Mouse (Mus musculus): ENCODE measurements around the gene Map2k5.

Map2k5 gene

DNA sequence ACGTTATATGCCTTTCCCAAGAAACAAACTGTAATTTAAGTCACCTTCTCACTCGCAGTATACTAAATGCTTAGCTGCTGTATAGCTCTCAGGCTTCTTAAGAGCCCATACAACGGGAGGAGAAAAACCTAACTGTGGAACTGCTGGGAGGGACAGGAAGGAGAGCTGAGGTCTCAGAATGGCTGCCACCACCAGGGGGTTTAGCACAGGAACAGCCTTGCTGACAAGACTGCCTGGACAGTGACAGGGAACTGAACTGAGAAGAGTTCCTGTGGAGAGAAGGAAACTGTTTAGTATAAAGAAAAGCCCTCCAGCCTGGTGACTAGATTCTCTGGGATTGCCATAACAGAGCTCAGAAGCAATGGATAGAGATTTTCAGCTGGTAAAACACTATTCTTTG lies 35.9 kb downstream of the Map2k5 start:
- in situ Hi-C loops (cut with MboI; ENCODE audit: low sequenced_read_pairs), result no loop called here

DNA sequence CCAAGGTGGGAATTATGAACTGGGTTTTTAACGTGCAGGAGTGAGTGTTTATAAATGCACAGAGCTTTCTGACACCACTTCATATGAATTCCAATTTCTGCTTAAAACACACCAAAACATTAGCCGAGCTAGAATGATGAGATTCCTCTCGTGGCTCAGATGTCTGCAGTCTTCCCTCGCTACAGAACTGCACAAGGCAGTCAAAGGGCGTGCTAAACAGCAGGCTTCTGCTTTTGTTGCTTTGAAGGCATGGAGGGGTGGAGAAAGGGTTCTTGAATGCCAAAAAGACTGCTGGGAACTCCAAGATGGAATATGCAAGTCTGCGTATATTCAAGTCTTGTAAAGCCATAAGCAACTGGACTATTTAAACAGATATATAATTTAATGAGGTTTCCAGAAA lies 38.4 kb downstream of the Map2k5 start:
- in situ Hi-C loops (cut with MboI; ENCODE audit: low sequenced_read_pairs), result no loop called here

DNA sequence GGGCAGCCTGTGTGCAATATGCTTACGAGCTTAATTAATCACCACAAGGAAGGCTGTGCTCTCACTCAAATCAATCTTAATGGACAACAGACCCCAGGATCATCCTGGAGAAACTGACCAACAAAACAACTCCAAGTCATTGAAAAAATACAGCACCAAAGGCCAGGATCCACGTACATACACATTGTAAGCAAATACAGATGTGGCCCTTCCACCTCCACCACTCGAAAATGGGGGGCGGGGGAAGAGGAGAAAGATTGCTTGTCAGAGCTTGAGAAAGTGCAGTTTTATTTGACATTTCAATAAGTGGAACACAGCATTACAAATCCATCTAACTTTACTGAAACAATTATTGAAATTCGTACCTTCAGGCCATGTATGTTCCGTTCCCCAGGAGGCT lies 39.0 kb downstream of the Map2k5 start:
- in situ Hi-C loops (cut with MboI; ENCODE audit: low sequenced_read_pairs), result no loop called here

DNA sequence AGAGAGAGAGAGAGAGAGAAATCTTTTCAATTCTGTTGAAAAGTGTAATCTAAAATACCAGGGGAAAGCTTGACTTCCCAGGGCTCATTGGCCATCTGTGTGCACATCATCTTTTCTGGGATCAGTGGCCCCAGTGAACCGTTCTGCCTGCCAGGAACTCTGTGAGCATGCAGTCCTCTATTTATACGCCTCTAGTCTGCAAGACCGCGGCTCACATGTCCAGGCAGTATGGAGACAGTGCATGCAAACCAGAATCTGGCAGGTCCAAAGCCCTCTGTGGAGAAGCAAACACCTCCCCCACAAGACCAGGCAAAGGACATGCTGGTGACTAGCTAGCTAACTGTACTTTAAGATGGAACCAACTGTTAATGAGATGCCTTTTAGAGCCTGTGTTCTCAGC lies 41.9 kb downstream of the Map2k5 start:
- in situ Hi-C loops (cut with MboI; ENCODE audit: low sequenced_read_pairs), result no loop called here

DNA sequence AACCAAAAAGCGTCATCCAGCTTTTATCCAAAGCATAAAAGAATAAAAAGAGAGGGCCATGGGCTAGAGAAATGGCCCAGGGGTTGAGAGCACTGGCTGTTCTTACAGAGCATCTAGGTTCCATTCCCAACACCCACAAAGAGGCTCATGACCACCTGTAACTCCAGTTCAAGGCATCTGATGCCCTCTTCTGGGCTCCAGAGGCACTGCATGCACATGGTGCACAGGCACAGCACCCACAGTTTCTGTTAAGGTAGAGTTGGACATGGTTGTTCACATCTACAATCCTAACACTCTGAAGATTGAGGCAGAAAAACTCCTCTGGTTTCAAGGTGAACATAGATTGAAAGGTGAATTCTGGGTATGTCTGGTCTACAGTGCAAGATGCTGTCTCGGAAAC lies 44.6 kb downstream of the Map2k5 start:
- in situ Hi-C loops (cut with MboI; ENCODE audit: low sequenced_read_pairs), result no loop called here

DNA sequence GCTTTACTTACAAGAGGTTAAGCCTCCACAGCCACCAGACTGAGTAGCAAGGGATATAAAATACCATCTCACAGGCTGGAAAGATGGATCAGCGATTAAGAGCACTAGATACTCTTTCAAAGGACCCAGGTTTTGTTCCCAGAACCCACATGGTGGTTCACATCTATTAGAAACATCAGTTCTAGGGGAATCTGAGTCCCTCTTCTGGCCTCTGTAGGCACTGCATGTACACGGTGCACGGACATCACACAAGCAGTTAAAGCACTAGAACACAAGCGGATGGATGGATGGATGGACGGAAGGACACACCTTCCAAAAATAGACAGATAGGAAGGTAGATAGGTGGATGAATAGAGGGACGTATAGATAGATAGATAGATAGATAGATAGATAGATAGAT lies 46.5 kb downstream of the Map2k5 start:
- in situ Hi-C loops (cut with MboI; ENCODE audit: low sequenced_read_pairs), result no loop called here

DNA sequence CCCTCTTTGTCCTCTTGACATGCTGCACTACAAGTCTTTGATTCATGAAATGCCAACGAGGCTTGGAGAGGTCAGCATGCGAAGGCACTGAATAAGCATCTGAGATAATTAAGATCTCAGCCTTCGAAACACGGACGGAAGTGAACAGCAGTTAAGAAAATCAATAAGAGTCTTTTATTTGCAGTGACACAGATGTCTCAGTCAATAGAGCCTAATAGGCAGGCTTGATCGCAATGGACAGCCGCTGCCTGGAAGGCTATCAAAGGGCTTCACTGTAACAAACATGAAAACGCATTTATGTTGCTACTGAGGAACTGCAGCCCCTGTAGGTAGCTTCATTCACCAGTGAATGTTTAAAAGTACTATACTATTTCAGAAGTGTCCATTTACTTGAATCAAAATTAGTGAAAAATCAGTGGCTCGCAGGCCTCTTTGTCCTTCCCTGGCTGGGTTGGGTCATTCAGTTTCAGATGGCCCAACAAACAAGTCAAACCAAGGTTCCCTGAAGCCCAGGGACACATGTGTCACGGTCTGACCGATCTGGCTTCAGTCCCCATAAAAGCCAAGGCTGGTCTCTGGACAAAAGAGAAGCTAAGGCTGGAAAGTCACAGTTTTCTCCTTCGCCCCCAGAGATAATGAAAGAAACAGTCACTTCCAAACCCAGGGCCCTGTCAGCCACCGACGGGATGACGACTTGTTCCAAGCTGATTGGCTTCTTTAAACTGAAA lies 48.6 kb downstream of the Map2k5 start:
- in situ Hi-C loops (cut with MboI; ENCODE audit: low sequenced_read_pairs), result no loop called here

DNA sequence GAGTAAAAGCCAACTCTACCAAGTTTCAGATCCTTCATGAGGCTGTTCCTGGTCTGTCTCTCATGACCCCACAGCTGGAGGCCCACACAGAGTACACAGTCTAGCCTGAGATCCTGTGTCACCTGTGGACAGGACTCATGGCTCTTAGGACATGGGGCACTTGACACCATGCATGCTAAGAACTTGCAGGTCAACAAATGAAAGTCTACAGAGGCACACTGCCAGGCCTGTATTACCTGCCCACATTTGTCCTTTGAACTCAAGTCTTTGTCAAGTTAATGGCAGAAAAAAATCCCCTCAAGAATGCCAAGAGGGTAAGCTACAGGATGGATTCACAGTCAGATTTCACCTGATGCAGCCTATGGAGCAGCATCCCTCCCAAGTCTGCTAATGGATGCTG lies 62.5 kb downstream of the Map2k5 start:
- in situ Hi-C loops (cut with MboI; ENCODE audit: low sequenced_read_pairs), result no loop called here

DNA sequence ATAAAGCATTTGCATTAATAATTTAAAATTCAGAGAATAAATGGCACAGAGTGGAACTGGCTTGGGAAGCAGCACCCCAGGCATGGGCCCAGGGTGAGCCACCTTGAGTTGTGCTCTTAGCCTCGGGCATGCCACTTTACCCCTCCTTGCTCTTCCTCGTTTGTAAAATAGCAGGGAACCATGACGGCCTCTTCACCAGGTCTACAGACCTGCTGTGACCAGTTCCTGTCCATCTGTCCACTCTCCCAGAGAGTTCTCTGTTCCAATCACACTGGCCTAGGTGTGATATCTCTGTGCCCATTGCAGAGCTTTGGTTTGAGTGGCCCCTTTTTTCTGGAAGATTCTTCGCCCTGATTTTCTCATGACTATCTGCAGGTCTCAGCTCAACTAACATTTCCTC lies 63.6 kb downstream of the Map2k5 start:
- in situ Hi-C loops (cut with MboI; ENCODE audit: low sequenced_read_pairs), result no loop called here

DNA sequence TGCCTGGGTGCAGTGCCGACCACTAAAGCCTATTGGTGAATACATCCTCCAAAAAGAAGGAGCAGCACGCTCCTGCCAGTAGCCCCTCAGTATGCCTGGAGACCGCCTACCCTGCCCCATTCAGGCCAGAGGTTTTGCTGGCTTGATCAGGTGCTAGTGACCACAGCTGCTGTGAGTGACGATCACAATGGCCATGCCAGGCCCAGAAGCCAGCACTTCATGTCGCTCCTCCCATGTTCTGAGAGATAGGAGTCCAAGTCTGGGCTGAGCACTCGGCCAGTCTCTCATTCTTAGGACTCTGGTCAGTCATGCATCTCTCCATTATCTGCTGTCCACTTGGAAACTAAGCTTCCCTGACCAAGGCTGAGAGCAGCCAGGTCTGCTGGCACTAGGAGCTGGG lies 67.7 kb downstream of the Map2k5 start:
- in situ Hi-C loops (cut with MboI; ENCODE audit: low sequenced_read_pairs), result no loop called here

DNA sequence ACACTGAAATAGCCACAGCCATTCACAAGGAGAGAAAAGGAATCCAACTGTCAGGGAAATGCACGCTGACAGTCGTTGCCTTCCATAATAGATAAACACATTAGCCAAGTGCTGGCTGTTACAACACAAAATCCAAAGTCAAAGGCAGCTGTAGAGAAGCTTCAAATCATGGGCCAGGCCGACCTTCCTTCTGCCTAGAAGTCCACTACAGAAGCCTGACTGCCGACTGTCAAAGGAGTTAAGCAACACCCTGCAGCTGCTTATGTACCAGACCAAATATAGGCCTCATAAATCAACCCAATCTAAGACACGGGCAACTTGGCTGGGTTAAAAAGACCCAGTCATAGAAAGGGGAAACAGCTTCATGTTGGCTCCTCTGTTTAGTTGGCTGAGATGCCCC lies 68.7 kb downstream of the Map2k5 start:
- in situ Hi-C loops (cut with MboI; ENCODE audit: low sequenced_read_pairs), result no loop called here

DNA sequence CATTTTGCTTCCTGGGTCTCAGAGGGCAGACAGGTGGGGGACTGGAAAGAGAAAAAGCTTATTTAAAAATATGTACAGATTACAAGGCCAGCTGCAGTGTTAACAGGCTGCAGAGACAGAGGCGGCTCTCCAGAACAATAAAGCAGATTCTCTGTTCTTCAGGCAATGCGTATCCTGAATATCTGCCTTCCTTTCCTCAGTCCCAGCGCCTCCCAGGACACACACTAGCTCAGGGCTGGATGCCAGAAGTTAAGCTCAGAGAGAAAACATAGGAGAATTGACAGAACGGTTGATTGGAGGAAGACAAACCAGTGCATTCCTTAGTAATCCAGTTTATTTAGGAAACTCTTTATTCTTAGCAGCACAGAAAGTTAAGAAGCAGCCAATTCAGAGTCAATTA lies 69.3 kb downstream of the Map2k5 start:
- in situ Hi-C loops (cut with MboI; ENCODE audit: low sequenced_read_pairs), result no loop called here

DNA sequence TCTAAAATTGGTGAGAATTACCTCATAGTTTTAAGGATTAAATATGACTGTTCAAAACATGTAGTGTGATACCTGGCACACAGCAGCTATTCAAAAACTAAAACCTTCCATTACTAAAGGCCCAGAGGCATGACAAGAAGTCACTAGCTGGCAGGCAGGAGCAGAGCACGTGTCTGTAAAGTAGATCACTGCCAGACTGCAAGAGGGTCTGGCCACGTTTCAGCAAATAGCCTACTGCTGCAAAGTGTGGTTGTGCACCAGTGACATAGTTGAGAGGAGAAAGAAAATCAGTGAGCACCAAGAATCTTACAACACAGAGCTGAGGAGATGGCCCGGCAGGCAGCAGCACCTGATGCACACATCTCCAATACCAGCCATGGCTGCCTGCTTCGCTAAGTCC lies 75.2 kb downstream of the Map2k5 start:
- in situ Hi-C loops (cut with MboI; ENCODE audit: low sequenced_read_pairs), result no loop called here

DNA sequence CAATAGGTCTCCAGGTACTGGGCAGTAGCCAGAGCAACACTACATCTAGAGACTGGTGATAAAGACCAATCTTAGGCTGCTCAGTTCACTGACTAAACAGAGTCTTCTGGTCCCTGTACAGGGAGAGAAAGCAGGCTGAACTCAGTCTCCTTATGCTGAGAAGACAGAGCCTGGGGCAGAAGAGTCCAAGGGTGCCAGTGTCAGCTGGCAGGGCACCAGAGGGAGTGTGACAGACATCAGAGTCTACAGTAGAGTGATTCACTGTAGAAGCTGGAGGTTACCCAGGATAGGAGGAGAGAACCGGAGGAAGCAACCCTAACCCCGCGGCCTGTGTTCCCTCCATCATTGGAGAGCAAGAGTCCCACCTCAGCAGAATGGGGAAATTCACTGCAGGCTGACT lies 79.0 kb downstream of the Map2k5 start:
- in situ Hi-C loops (cut with MboI; ENCODE audit: low sequenced_read_pairs), result no loop called here

DNA sequence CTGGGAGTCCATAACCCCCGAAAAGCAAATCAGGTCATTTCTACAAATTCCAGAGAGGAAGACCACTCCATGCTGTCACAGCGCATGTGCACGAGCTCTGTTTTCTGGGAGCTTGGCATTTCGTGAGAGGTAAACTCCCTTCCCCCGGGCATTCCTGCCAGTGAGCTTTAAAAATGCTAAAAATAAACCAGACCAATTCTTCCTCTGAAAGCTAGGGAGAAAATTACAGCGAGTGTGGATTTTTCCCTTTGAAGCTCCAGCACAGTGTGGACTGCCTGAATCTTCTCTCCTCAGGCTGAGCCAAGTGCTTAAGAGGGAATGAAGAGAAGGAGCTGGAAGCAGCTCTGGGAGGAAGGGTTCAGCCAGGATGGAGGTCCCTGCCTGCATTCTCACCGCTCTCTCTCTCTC lies 82.1 kb downstream of the Map2k5 start:
- in situ Hi-C loops (cut with MboI; ENCODE audit: low sequenced_read_pairs), result no loop called here

DNA sequence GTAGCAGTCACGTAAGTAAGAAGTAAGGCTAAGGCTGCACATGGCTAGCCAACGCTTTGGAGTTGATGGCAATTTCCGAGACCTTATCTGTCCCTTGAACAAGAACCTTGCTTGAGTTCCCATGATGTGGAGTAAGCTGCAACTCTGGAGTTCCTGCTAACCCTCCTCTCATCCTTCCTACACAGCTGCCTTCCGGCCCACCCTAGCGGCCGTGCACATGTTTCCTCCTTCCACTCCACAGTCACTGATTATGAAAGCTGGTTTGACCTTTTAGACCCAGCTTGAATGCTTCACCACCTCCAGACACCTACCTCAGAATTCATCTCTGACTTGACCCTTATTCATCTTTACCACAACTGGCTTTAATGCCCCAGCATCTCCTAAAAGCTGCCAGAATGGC lies 82.9 kb downstream of the Map2k5 start:
- in situ Hi-C loops (cut with MboI; ENCODE audit: low sequenced_read_pairs), result no loop called here

DNA sequence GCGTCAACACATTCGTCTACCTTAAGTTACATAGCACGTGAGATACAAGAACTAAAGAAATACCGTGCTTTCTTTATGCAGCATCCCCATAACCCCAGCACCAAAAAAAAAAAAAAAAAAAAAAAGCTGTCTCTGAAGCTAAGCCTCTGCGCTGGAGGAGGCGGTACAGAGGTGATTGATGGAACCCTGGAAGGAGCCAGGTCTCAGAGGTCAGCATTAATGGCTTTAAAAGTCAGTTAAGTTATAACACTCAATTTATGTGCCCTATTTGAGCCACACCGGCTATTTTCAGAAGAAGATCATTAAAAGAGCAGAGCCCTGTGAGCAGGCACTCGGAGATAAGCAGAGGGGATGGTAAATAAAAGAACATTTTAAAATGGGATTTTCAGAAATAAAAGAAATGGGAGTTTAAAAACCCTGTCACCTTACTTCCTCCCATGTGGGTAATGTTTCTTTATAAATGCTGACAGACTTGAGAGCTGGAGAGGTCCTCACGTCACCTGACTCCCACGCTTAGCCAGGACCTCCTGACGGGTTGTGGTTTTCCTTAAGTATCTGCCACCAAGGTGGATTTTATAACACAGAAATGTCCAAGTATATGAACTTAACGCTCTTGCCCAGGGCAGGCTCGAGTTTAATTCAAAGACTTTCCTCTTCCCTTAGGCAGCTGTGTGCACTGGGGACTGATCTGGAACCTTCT lies 83.8 kb downstream of the Map2k5 start:
- in situ Hi-C loops (cut with MboI; ENCODE audit: low sequenced_read_pairs), result no loop called here

DNA sequence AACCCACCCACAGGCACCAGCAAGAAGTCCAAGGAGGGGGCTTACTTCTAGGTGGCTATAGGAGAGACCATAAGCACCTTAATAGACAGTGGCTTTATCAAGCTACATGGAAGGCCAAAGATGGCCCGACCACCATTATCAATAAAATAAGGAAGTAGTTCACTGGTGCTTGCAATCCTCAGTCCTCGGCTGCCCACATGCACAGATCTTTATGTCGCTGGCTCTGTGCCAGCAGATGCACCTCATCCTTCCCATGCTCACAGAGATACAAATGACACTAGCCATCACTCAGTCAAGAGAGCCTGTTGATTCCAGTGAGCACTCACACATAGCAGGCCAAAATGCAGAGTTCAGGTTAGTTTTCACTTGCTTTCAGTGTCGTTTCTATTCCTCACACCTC lies 89.0 kb downstream of the Map2k5 start:
- in situ Hi-C loops (cut with MboI; ENCODE audit: low sequenced_read_pairs), result no loop called here

DNA sequence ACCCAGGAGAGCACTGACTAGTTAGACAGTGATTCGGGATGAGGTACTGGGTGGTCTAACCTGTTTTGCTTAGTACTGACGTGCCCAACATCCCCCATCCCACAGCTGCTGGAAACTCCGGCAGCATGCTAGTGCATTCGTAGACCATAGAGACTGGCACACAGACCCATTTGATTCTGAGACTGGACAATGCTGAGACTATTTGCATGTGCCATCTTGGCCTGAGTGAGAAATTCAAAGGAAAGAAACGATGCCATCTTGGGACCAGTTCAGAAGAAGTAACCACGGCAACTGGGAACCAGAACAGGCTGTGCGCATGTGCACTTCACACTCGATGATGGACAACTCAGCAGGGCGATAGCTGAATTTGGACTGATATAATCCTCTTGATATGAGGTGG lies 93.3 kb downstream of the Map2k5 start:
- in situ Hi-C loops (cut with MboI; ENCODE audit: low sequenced_read_pairs), result no loop called here

DNA sequence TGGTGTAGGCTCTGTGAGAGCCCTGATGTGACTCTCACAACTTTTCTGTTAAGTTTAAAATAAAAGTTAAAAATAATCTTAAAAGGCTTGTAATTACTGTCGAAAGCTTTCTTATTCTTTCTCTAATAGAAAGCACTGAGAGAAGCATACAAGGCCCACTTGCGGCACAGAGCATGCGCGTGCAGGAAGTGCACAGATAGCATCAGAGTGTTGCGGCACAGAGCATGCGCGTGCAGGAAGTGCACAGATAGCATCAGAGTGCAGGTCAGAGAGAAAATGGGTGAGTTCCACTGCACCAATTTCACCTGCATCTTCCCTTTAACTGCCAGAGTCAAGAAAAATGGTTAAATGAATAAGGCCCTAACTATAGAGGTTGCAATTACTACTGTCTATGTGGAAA lies 95.7 kb downstream of the Map2k5 start:
- in situ Hi-C loops (cut with MboI; ENCODE audit: low sequenced_read_pairs), result no loop called here

DNA sequence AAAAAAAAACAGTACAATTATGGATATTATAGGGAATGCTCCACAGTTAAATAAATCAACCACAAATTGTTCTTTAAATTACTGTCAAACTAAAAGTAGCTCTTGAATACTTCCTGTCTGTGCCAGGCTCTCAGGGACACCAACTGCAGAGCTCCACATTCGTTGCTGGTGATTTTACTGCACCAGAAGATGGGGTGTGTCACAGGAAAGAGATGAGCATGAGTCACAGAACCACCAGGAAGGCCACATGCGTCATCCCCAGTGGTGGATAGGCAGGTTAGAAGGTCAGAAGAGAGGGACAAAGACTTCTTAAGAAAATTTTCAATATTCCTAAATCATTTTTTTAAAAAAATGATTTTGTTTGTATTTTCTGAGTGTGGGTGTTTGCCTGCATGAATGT lies 96.6 kb downstream of the Map2k5 start:
- in situ Hi-C loops (cut with MboI; ENCODE audit: low sequenced_read_pairs), result no loop called here

DNA sequence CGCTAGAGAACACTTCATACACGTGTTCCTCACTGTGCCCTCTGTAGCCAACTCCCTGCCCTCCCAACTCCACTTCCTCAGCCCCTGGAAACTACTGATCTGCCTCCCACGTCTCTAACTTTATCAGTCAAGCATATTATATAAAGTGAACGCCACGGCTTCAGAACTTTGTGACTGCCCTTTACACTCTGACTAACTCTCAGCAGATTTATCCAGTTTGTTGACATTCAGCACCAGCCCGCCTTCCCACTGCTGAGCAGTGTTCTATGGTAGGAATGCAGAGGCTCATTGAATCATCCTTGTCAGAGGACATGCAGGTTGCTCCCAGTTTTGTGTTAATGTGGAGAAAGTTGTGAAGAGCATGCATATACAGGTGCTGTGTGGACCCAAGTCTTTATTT lies 103.9 kb downstream of the Map2k5 start:
- in situ Hi-C loops (cut with MboI; ENCODE audit: low sequenced_read_pairs), result no loop called here

DNA sequence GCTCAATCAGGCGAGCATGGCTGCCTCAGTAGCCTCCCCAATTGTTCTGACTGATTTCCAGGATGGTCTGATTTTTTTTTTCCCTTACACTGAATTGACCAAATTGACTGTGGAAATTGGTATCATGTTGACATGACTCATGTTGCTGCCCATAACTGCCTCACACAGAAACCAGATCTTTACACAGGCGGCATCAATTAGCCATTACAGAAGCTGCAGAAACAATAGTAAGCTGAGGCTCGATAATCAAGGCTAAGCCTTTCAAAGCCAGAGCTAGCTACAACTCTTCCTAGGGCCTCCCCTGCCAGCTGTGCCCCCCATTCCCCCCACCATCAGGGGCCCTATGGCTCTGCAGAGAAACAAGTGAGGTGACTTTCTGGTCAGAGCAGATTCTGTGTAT lies 107.9 kb downstream of the Map2k5 start:
- in situ Hi-C loops (cut with MboI; ENCODE audit: low sequenced_read_pairs), result no loop called here
